Mouse (Mus musculus) lung, adult 2 months (tissue): ENCODE data around the gene Tiam1.

Source experiments
- CTCF ChIP-seq: fragments of 200-500 bp; IDR thresholded peaks from 2 replicates; pipeline ENCODE4 v1.5.1; 2011; ENCODE audit warnings: mild to moderate bottlenecking, low read length, control low read depth; ENCODE audit not compliant: insufficient read depth
- POLR2A ChIP-seq: fragments of 200-500 bp; IDR thresholded peaks from 2 replicates; pipeline ENCODE4 v1.6.1; 2011; ENCODE audit warnings: low read depth, mild to moderate bottlenecking, control low read depth, low read length, borderline replicate concordance; ENCODE audit errors: extremely low read depth

GRCm38 (mm10) chr16:89972018-89972417 is 171.6 kb downstream of the Tiam1 start:
- no peak for TF ChIP-seq CTCF
- TF ChIP-seq POLR2A = no peak
